Mouse (Mus musculus): Measurements from ENCODE around the gene Ak1. TPM values are rescaled to one million over a fixed set of nuclear protein-coding genes. Genes with fewer than 3 reads are reported as not detected.
A peak's percentile ranks its signal among the peaks of the same experiment; 100 is the strongest.

Ak1 gene
- polyA plus RNA-seq, 1 experiment from 2014 or later: 125 TPM

- WGBS: 45% methylated on average over 5 of the region's 5 CpGs
- H3K27me3 ChIP-seq (replicated peaks; ENCODE audit: control insufficient read depth, insufficient read depth, low read length): no peaks in the 10 kb centered on the region
- H3K4me1 ChIP-seq (ENCODE audit: control insufficient read depth, insufficient read depth, low read length): no peaks in the 10 kb centered on the region
- H3K4me3 ChIP-seq (ENCODE audit: low read depth, low read length): no peak overlapping the region
- peak overlapping the region; percentile 52; the same call in 1 of the 2 replicates for H3K27ac ChIP-seq (replicated peaks; ENCODE audit: low read depth, low read length)
- H3K9me3 ChIP-seq (ENCODE audit: control insufficient read depth, low read length): no peaks in the 10 kb centered on the region
- peak; percentile 45 for ATAC-seq (ENCODE audit: low read depth)
- no peaks in the 10 kb centered on the region for H3K36me3 ChIP-seq (ENCODE audit: control insufficient read depth, insufficient read depth, low read length)
- H3K4me2 ChIP-seq (ENCODE audit: low read depth, low read length): no peak overlapping the region
- peak; percentile 56 for DNase-seq (ENCODE audit: low spot score)
- H3K9ac ChIP-seq (ENCODE audit: low read depth, low read length): peak overlapping the region; percentile 15; the same call in 1 of the 2 replicates
Observed at GRCm38 (mm10) chr2:32662291-32662690, 40.7 kb downstream of the Ak1 start.

GRCm38 (mm10) chr2:32665345-32665744, 43.8 kb downstream of the Ak1 start:
- no peak overlapping the region for H3K4me2 ChIP-seq (ENCODE audit: low read depth, low read length)
- no peaks in the 10 kb centered on the region for H3K36me3 ChIP-seq (ENCODE audit: control insufficient read depth, insufficient read depth, low read length)
- no peaks in the 10 kb centered on the region for H3K9me3 ChIP-seq (ENCODE audit: control insufficient read depth, low read length)
- H3K27ac ChIP-seq (replicated peaks; ENCODE audit: low read depth, low read length): no peak overlapping the region
- no peak overlapping the region for H3K9ac ChIP-seq (ENCODE audit: low read depth, low read length)
- no peaks in the 10 kb centered on the region for H3K27me3 ChIP-seq (replicated peaks; ENCODE audit: control insufficient read depth, insufficient read depth, low read length)
- DNase-seq (ENCODE audit: low spot score): no peak
- no peak overlapping the region for H3K4me3 ChIP-seq (ENCODE audit: low read depth, low read length)
- WGBS: 66% methylated on average over 8 of the region's 8 CpGs
- H3K4me1 ChIP-seq (ENCODE audit: control insufficient read depth, insufficient read depth, low read length): no peaks in the 10 kb centered on the region
- ATAC-seq (ENCODE audit: low read depth): no peak

GRCm38 (mm10) chr2:32665853-32666252, 44.3 kb downstream of the Ak1 start:
- 86% methylated on average over 6 of the region's 6 CpGs for WGBS
- H3K9ac ChIP-seq (ENCODE audit: low read depth, low read length): no peak overlapping the region
- H3K9me3 ChIP-seq (ENCODE audit: control insufficient read depth, low read length): no peaks in the 10 kb centered on the region
- H3K36me3 ChIP-seq (ENCODE audit: control insufficient read depth, insufficient read depth, low read length): 0 out of 2 replicates have a peak, but pooled peaks cover 2% of the 10 kb centered on the region
- no peak for DNase-seq (ENCODE audit: low spot score)
- no peak overlapping the region for H3K4me3 ChIP-seq (ENCODE audit: low read depth, low read length)
- H3K4me2 ChIP-seq (ENCODE audit: low read depth, low read length): no peak overlapping the region
- no peaks in the 10 kb centered on the region for H3K4me1 ChIP-seq (ENCODE audit: control insufficient read depth, insufficient read depth, low read length)
- no peak overlapping the region for H3K27ac ChIP-seq (replicated peaks; ENCODE audit: low read depth, low read length)
- no peak for ATAC-seq (ENCODE audit: low read depth)
- no peaks in the 10 kb centered on the region for H3K27me3 ChIP-seq (replicated peaks; ENCODE audit: control insufficient read depth, insufficient read depth, low read length)

- H3K9ac ChIP-seq (ENCODE audit: low read depth, low read length): no peak overlapping the region
- H3K4me2 ChIP-seq (ENCODE audit: low read depth, low read length): no peak overlapping the region
- 57% methylated on average over 11 of the region's 11 CpGs for WGBS
- ATAC-seq (ENCODE audit: low read depth): no peak
- no peak overlapping the region for H3K4me3 ChIP-seq (ENCODE audit: low read depth, low read length)
- no peaks in the 10 kb centered on the region for H3K27me3 ChIP-seq (replicated peaks; ENCODE audit: control insufficient read depth, insufficient read depth, low read length)
- 0 out of 2 replicates have a peak overlapping the region, but pooled peaks have one; percentile 6 for H3K27ac ChIP-seq (replicated peaks; ENCODE audit: low read depth, low read length)
- H3K4me1 ChIP-seq (ENCODE audit: control insufficient read depth, insufficient read depth, low read length): no peaks in the 10 kb centered on the region
- peak; percentile 21 for DNase-seq (ENCODE audit: low spot score)
- no peaks in the 10 kb centered on the region for H3K9me3 ChIP-seq (ENCODE audit: control insufficient read depth, low read length)
- 0 out of 2 replicates have a peak, but pooled peaks cover 5% of the 10 kb centered on the region for H3K36me3 ChIP-seq (ENCODE audit: control insufficient read depth, insufficient read depth, low read length)
Observed at GRCm38 (mm10) chr2:32667775-32668174, 46.2 kb downstream of the Ak1 start.

GRCm38 (mm10) chr2:32668176-32668575, 46.6 kb downstream of the Ak1 start:
- H3K9me3 ChIP-seq (ENCODE audit: control insufficient read depth, low read length): no peaks in the 10 kb centered on the region
- no peaks in the 10 kb centered on the region for H3K27me3 ChIP-seq (replicated peaks; ENCODE audit: control insufficient read depth, insufficient read depth, low read length)
- no peak overlapping the region for H3K4me2 ChIP-seq (ENCODE audit: low read depth, low read length)
- DNase-seq (ENCODE audit: low spot score) (no peak), ATAC-seq (ENCODE audit: low read depth) (no peak)
- H3K9ac ChIP-seq (ENCODE audit: low read depth, low read length): no peak overlapping the region
- H3K4me1 ChIP-seq (ENCODE audit: control insufficient read depth, insufficient read depth, low read length): no peaks in the 10 kb centered on the region
- no peak overlapping the region for H3K4me3 ChIP-seq (ENCODE audit: low read depth, low read length)
- WGBS: 84% methylated on average over 7 of the region's 7 CpGs
- H3K27ac ChIP-seq (replicated peaks; ENCODE audit: low read depth, low read length): 0 out of 2 replicates have a peak overlapping the region, but pooled peaks have one; percentile 6
- 0 out of 2 replicates have a peak, but pooled peaks cover 5% of the 10 kb centered on the region for H3K36me3 ChIP-seq (ENCODE audit: control insufficient read depth, insufficient read depth, low read length)

- no peak overlapping the region for H3K4me2 ChIP-seq (ENCODE audit: low read depth, low read length)
- 0 out of 2 replicates have a peak, but pooled peaks cover 12% of the 10 kb centered on the region for H3K36me3 ChIP-seq (ENCODE audit: control insufficient read depth, insufficient read depth, low read length)
- no peaks in the 10 kb centered on the region for H3K27me3 ChIP-seq (replicated peaks; ENCODE audit: control insufficient read depth, insufficient read depth, low read length)
- H3K4me3 ChIP-seq (ENCODE audit: low read depth, low read length): no peak overlapping the region
- DNase-seq (ENCODE audit: low spot score): no peak
- WGBS: 90% methylated on average over 3 of the region's 3 CpGs
- no peaks in the 10 kb centered on the region for H3K9me3 ChIP-seq (ENCODE audit: control insufficient read depth, low read length)
- H3K9ac ChIP-seq (ENCODE audit: low read depth, low read length): no peak overlapping the region
- no peak for ATAC-seq (ENCODE audit: low read depth)
- no peak overlapping the region for H3K27ac ChIP-seq (replicated peaks; ENCODE audit: low read depth, low read length)
- H3K4me1 ChIP-seq (ENCODE audit: control insufficient read depth, insufficient read depth, low read length): no peaks in the 10 kb centered on the region
Observed at GRCm38 (mm10) chr2:32669876-32670275, 48.3 kb downstream of the Ak1 start.

- H3K4me3 ChIP-seq (ENCODE audit: low read depth, low read length): no peak overlapping the region
- DNase-seq (ENCODE audit: low spot score): no peak
- H3K4me1 ChIP-seq (ENCODE audit: control insufficient read depth, insufficient read depth, low read length): no peaks in the 10 kb centered on the region
- no peak overlapping the region for H3K9ac ChIP-seq (ENCODE audit: low read depth, low read length)
- H3K27ac ChIP-seq (replicated peaks; ENCODE audit: low read depth, low read length): no peak overlapping the region
- no peak for ATAC-seq (ENCODE audit: low read depth)
- 85% methylated on average over 9 of the region's 9 CpGs for WGBS
- no peak overlapping the region for H3K4me2 ChIP-seq (ENCODE audit: low read depth, low read length)
- peaks cover 24% of the 10 kb centered on the region for H3K36me3 ChIP-seq (ENCODE audit: control insufficient read depth, insufficient read depth, low read length)
- no peaks in the 10 kb centered on the region for H3K9me3 ChIP-seq (ENCODE audit: control insufficient read depth, low read length)
- no peaks in the 10 kb centered on the region for H3K27me3 ChIP-seq (replicated peaks; ENCODE audit: control insufficient read depth, insufficient read depth, low read length)
Observed at GRCm38 (mm10) chr2:32671147-32671546, 49.6 kb downstream of the Ak1 start.

- Histone ChIP-seq H3K27ac (replicated peaks; ENCODE audit: low read depth, low read length) (no peak overlapping the region), H3K4me2 (ENCODE audit: low read depth, low read length) (no peak overlapping the region), H3K9me3 (ENCODE audit: control insufficient read depth, low read length) (0 out of 2 replicates have a peak, but pooled peaks cover 3% of the 10 kb centered on the region), H3K36me3 (ENCODE audit: control insufficient read depth, insufficient read depth, low read length) (peaks cover 29% of the 10 kb centered on the region), H3K9ac (ENCODE audit: low read depth, low read length) (no peak overlapping the region), H3K27me3 (replicated peaks; ENCODE audit: control insufficient read depth, insufficient read depth, low read length) (no peaks in the 10 kb centered on the region), H3K4me1 (ENCODE audit: control insufficient read depth, insufficient read depth, low read length) (no peaks in the 10 kb centered on the region), H3K4me3 (ENCODE audit: low read depth, low read length) (no peak overlapping the region)
- 72% methylated on average over 9 of the region's 9 CpGs for WGBS
- DNase-seq (ENCODE audit: low spot score) (no peak), ATAC-seq (ENCODE audit: low read depth) (no peak)
Observed at GRCm38 (mm10) chr2:32671907-32672595, 50.5 kb downstream of the Ak1 start.

Data from embryonic facial prominence, embryonic 14.5 days (tissue).